Mouse (Mus musculus) left cerebral cortex, adult 2 months (tissue): ENCODE measurements around the gene Bbs4. TPM values are rescaled to one million over a fixed set of nuclear protein-coding genes. Genes with fewer than 3 reads are reported as not detected.
A peak's percentile ranks its signal among the peaks of the same experiment; 100 is the strongest.

Experiments
- DNase-seq, 2 experiments: peaks; one replicate each; pipeline ENCODE4 v3.0.0; 2021 to 2022; ENCODE audit warnings: low spot score in 2 of 2, mixed read lengths in 1 of 2; ENCODE audit errors: extremely low spot score in 1 of 2
- H3K27ac ChIP-seq: fragments of 200-600 bp; 2 replicates; pipeline ENCODE4 v1.8.1; 2022
- H3K4me3 ChIP-seq: fragments of 200-600 bp; 2 replicates; pipeline ENCODE4 v1.8.1; 2022
- CTCF ChIP-seq: fragments of 200-600 bp; IDR thresholded peaks from 2 replicates; pipeline ENCODE4 v1.8.1; 2022; ENCODE audit warnings: antibody characterized with exemption, mild to moderate bottlenecking, moderate library complexity
- intact Hi-C: fragments of 180-260 bp; cut with DNase I; formaldehyde crosslinking; loops from one replicate; pipeline ENCODE4 v1.15.1; 2025
- total RNA-seq, 2 experiments: library from RNA; stranded (reverse); gene quantifications; 2 replicates each; pipeline ENCODE4 v1.2.3; 2021

Bbs4 gene
- total RNA-seq, 2 experiments from 2014 or later: 41.7 to 44.5 TPM

GRCm38 (mm10) chr9:59339107-59339506 is 14.2 kb downstream of the Bbs4 start:
- Histone ChIP-seq H3K27ac (no peak overlapping the region), H3K4me3 (no peak overlapping the region)
- intact Hi-C loops: no loop called here
- DNase-seq: no peak
- TF ChIP-seq CTCF: no peak

DNA sequence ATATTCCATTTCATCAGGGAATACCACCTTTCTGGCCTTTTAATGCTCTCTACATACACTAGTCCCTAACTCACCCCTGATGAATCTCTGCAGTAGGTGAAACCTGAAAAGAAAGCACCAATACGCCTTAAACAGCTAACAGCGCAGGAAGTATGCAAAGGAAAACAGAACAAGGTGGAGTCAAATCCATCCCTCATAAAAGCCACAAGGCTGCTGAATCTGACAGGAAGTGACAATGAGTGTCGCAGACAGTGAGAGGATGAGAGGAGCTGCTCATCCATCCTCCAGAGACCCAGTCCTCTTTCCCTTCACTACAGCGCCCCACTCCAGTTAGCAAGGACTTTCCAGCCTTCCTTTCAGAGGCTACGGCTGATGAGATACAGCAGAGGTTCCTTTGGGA is 14.9 kb downstream of the Bbs4 start:
- intact Hi-C loops: no loop called here
- DNase-seq: no peak
- no peak for TF ChIP-seq CTCF
- Histone ChIP-seq H3K4me3 (no peak overlapping the region), H3K27ac (no peak overlapping the region)

GRCm38 (mm10) chr9:59337889-59338288 is 15.4 kb downstream of the Bbs4 start:
- intact Hi-C loops: no loop called here
- no peak for DNase-seq
- TF ChIP-seq CTCF: no peak
- H3K27ac ChIP-seq: no peak overlapping the region
- H3K4me3 ChIP-seq: no peak overlapping the region

- Histone ChIP-seq H3K4me3 (no peak overlapping the region), H3K27ac (no peak overlapping the region)
- DNase-seq: no peak
- TF ChIP-seq CTCF: no peak
- intact Hi-C loops: no loop called here
Observed at GRCm38 (mm10) chr9:59336539-59336938, 16.8 kb downstream of the Bbs4 start.

GRCm38 (mm10) chr9:59330055-59330454 is 23.3 kb downstream of the Bbs4 start:
- intact Hi-C loops: no loop called here
- DNase-seq: no peak
- Histone ChIP-seq H3K27ac (no peak overlapping the region), H3K4me3 (no peak overlapping the region)
- no peak for TF ChIP-seq CTCF

DNA sequence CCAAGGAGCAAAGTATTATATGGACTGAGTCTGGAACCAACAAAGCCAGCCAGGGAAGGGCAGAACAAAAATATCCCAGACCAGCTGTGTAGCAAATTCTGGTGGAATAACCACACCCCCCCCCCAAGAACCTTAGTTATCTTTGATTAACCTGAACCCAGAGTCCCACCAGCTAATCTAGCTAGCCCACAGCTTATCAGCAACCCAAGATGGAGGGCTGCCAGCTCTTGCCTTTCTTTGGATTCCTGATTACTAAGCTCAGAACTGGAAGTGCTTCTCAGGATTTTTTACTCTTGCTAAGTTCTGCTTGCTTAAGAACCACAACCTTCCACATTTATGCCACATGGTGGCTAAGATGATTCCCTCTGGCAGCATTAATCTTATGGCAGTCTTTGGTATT is 29.0 kb downstream of the Bbs4 start:
- no peak overlapping the region for H3K27ac ChIP-seq
- TF ChIP-seq CTCF: no peak
- DNase-seq: no peak
- intact Hi-C loops: no loop called here
- no peak overlapping the region for H3K4me3 ChIP-seq

DNA sequence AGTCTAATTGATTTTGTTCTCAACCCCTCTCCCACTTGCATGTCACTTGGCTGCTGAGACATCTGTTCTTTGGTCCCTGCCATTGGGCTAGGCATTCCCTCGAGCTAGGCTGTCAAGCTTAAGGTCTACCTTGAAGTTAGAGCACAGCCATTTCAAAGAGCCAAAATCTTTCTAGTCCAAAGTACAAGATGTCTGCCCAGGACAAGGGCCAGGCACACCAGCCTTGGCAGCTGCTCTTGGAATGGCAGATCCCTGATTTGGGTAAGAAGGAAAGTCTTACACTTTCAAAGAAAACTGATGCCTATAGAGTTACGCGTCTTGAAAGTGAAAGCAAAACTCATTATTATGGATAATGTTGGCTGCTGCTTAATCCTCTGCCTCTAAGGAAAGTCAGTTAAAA is 37.1 kb downstream of the Bbs4 start:
- no peak for DNase-seq
- TF ChIP-seq CTCF: no peak
- Histone ChIP-seq H3K27ac (no peak overlapping the region), H3K4me3 (no peak overlapping the region)
- intact Hi-C loops: no loop called here

DNA sequence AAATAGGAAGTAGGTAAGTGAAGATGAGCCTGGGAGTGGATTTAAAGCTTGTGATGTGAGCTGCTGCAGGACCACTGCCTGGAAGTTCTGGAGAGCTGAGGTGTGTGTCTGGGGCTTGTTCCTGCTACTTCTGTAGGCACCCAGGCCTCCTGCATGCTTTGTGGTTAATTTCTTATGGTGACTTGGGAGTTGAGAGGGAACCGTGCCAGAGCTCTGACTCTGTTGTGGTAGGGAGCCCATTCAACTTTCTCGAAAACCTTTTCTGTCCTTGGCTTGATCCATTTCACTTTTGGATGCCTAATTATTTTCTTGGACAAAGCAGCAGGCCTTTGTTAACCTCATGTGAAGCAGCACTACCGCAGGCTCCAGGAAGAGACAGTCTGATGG is 42.0 kb downstream of the Bbs4 start:
- no peak overlapping the region for H3K4me3 ChIP-seq
- intact Hi-C loops: no loop called here
- no peak for DNase-seq
- TF ChIP-seq CTCF: no peak
- no peak overlapping the region for H3K27ac ChIP-seq

GRCm38 (mm10) chr9:59310582-59311283 is 42.6 kb downstream of the Bbs4 start:
- Histone ChIP-seq H3K4me3 (no peak overlapping the region), H3K27ac (no peak overlapping the region)
- no peak for DNase-seq
- intact Hi-C loops: no loop called here
- no peak for TF ChIP-seq CTCF

DNA sequence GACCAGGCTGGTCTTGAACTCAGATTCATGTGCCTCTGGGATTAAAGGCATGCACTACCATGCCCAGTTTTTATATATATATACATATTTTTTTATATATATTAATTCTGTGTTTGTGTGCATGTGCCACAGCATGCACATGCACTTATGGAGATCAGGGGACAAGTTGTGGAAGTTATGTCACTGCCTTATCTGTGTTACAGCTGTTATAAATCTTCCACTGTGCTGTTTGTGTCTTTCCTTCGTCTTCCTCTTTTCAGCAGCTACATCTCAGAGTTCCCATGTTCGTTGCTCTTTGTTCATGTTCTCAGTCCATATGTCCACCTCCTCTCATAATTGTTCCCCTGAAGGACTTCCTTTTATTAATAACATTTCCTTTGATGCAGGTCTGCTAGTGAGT is 45.4 kb downstream of the Bbs4 start:
- no peak overlapping the region for H3K27ac ChIP-seq
- no peak overlapping the region for H3K4me3 ChIP-seq
- DNase-seq: no peak
- intact Hi-C loops: no loop called here
- no peak for TF ChIP-seq CTCF

DNA sequence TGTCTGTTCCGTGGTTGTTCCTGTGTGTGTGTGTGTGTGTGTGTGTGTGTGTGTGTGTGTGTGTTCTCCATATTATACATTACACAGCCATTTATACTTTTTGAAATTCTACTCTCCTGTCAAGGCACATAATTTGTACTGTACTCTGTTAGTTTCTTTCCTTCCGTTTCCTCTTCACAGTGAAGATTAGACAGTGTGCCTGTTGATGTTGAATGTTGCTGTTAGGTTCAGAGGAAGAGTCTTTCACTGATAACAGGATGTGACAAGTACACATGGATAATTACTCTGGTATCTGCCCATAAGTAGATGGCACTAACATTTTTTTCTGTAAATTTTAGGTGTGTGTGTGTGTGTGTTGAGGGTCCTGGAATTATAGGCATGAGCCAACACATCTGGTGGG is 56.9 kb downstream of the Bbs4 start:
- TF ChIP-seq CTCF: no peak
- DNase-seq: no peak
- intact Hi-C loops: no loop called here
- H3K27ac ChIP-seq: no peak overlapping the region
- H3K4me3 ChIP-seq: no peak overlapping the region

DNA sequence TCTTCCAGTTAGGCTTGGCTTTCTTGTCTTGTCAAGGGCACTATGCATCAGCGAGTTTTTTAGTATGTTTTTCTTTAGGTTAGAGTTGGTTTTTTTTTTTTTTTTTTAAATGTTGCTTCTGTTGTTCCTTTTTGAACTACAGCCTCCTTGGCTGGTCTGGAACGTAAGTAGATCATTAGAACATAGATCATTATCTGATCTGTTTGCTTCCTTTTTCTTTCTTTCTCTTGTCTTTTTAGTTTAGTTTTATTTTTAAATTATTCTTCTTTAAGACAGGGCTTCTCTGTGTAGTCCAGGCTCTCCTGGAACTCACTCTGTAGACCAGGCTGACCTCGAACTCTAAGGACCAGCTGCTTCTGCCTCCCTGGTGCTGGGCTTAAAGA is 60.8 kb downstream of the Bbs4 start:
- Histone ChIP-seq H3K27ac (no peak overlapping the region), H3K4me3 (peak overlapping the region; percentile 64)
- no peak for TF ChIP-seq CTCF
- intact Hi-C loops: no loop called here
- no peak for DNase-seq

DNA sequence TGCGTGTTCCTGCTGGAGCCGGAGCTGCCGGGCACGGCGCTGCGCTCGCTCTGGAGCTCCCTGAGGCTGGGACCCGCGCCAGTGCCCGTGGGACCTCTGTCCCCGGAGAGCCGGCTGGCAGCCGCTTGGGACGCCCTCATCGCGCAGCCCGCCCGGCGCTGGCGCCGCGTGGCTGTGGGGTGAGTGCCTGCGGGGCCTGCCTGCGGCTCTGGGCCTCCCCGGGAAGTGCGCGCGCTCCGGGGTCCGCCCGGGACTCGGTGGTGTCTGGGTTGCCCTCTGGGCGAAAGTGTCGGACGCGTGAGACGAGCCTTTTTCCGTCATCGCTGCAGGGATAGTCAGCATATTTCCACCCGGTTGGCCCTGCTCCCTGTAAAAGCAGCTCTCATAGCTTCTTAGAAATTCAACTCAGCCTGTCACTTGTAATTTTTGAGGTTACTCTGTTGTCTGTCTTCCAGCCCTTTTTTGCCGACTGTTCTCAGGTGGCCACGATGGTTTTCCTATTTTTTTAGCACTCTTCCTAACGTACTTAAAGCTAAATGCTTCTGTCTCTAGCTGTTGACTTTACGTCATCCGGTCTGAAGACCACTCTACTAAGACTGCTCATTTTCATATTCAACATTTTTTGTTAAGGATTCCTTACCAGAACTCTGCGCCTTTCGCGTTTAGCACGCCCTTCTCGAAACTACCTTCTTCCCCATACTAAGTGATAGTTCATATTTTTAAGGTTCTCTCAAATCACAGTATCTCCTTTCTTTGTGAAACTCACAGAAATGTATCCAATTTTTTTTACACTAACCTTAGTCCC is 61.4 kb downstream of the Bbs4 start:
- no peak for TF ChIP-seq CTCF
- Histone ChIP-seq H3K4me3 (peak overlapping the region; percentile 64), H3K27ac (peak overlapping the region; percentile 86)
- intact Hi-C loops: loop anchor here (1.0 kb wide), 1 partner anchor 194 kb away; the partner anchor contains the start of gene Arih1
- no peak for DNase-seq
